Comparison of ENCODE assay signal across 12 mouse cellular contexts in genomic region chr3:152753920-152754764, GRCm38 (mm10). TPM values are rescaled to one million over a fixed set of nuclear protein-coding genes. Genes with fewer than 3 reads are reported as not detected.
DNase-seq lines count a peak whose midpoint lies in the region; ATAC-seq and TF ChIP-seq lines count a peak whose summit lies in the region.
"Had no signal": no experiment of that assay in that cellular context is flagged by ENCODE, and none has a peak within 500 bp of the region (broad histone marks: within the 10 kb centered on the region; RNA-seq: fewer than 3 reads in every experiment).

No protein-coding gene starts in this region.

- peaks cover 5% of the 10 kb centered on the region; the same call in 1 of the 2 replicates for H3K9me3 ChIP-seq in kidney, embryonic 16.5 days (ENCODE audit: low read length)
- no peaks in the 10 kb centered on the region; the same call in 1 of the 2 replicates for H3K9me3 ChIP-seq in forebrain, embryonic 12.5 days
- H3K9me3 ChIP-seq in liver, embryonic 16.5 days (replicated peaks; ENCODE audit: control insufficient read depth, low read length), result no peaks in the 10 kb centered on the region; the same call in 1 of the 2 replicates

- H3K36me3 ChIP-seq in kidney, adult 2 months (ENCODE audit: control insufficient read depth, insufficient read depth, low read length), result no peaks in the 10 kb centered on the region
- peaks cover 6% of the 10 kb centered on the region; the same call in 1 of the 2 replicates for H3K36me3 ChIP-seq in kidney, embryonic 16.5 days (ENCODE audit: insufficient read depth, low read length)
- H3K36me3 ChIP-seq in forebrain, embryonic 12.5 days (replicated peaks), result peaks cover 8% of the 10 kb centered on the region; the same call in 1 of the 2 replicates
- peaks cover 2% of the 10 kb centered on the region for H3K36me3 ChIP-seq in liver, embryonic 16.5 days (ENCODE audit: control insufficient read depth, insufficient read depth)

- H3K27me3 ChIP-seq in kidney, adult 2 months (replicated peaks; ENCODE audit: control insufficient read depth, insufficient read depth, low read length), result no peaks in the 10 kb centered on the region
- no peaks in the 10 kb centered on the region for H3K27me3 ChIP-seq in kidney, embryonic 16.5 days (ENCODE audit: insufficient read depth, low read length)
- no peaks in the 10 kb centered on the region for H3K27me3 ChIP-seq in forebrain, embryonic 12.5 days
- H3K27me3 ChIP-seq in liver, embryonic 16.5 days (ENCODE audit: control insufficient read depth, insufficient read depth, low read depth, low read length), result no peaks in the 10 kb centered on the region

- no peaks in the 10 kb centered on the region; the same call in 1 of the 2 replicates for H3K4me1 ChIP-seq in kidney, adult 2 months (ENCODE audit: control insufficient read depth, insufficient read depth, low read length)
- H3K4me1 ChIP-seq in kidney, embryonic 16.5 days (ENCODE audit: insufficient read depth, low read length), result 0 out of 2 replicates have a peak, but pooled peaks cover 3% of the 10 kb centered on the region
- H3K4me1 ChIP-seq in forebrain, embryonic 12.5 days, result peaks cover 21% of the 10 kb centered on the region
- H3K4me1 ChIP-seq in liver, embryonic 16.5 days (ENCODE audit: control insufficient read depth, low read depth, low read length), result peaks cover 64% of the 10 kb centered on the region

- no peak overlapping the region for H3K9ac ChIP-seq in kidney, embryonic 16.5 days (replicated peaks; ENCODE audit: low read length)
- no peak overlapping the region for H3K9ac ChIP-seq in forebrain, embryonic 12.5 days
- H3K9ac ChIP-seq in liver, embryonic 16.5 days (ENCODE audit: low read depth, low read length), result no peak overlapping the region

- WGBS in kidney, adult 2 months, result 70% methylated on average over 14 of the region's 14 CpGs
- WGBS in kidney, embryonic 16.5 days, result 85% methylated on average over 14 of the region's 14 CpGs
- WGBS in forebrain, embryonic 12.5 days, result 79% methylated on average over 14 of the region's 14 CpGs
- 77% methylated on average over 14 of the region's 14 CpGs for WGBS in liver, embryonic 16.5 days (ENCODE audit: insufficient replicate concordance)

- 0 out of 2 replicates have a peak, but pooled peaks have one; percentile 24 for TF ChIP-seq CTCF in kidney, adult 2 months (conservative IDR thresholded peaks at IDR 0.05; ENCODE audit: insufficient read depth, insufficient read length, low read depth, low read length)
- peak; percentile 50; the same call in 1 of the 2 replicates for TF ChIP-seq CTCF in brain, embryonic 14.5 days (IDR thresholded peaks at IDR 0.05; ENCODE audit: borderline replicate concordance, extremely low read depth, insufficient read depth, insufficient read length)

- no peak for ATAC-seq in kidney, embryonic 16.5 days (ENCODE audit: low FRiP score, low TSS enrichment)
- ATAC-seq in forebrain, embryonic 12.5 days (ENCODE audit: low FRiP score), result no peak
- ATAC-seq in liver, embryonic 16.5 days (ENCODE audit: low read depth), result no peak

- no peak overlapping the region for H3K27ac ChIP-seq in kidney, adult 2 months (ENCODE audit: insufficient read depth, low read depth, low read length)
- no peak overlapping the region for H3K27ac ChIP-seq in kidney, embryonic 16.5 days (ENCODE audit: low read length)
- peak overlapping the region; percentile 61 for H3K27ac ChIP-seq in forebrain, embryonic 12.5 days
- peak overlapping the region; percentile 3; the same call in 1 of the 2 replicates for H3K27ac ChIP-seq in liver, embryonic 16.5 days (ENCODE audit: low read length)

- no peak overlapping the region for H3K4me2 ChIP-seq in kidney, embryonic 16.5 days (replicated peaks; ENCODE audit: low read depth, low read length)
- no peak overlapping the region for H3K4me2 ChIP-seq in forebrain, embryonic 12.5 days
- no peak overlapping the region for H3K4me2 ChIP-seq in liver, embryonic 16.5 days (ENCODE audit: low read depth, low read length)

- DNase-seq in kidney, adult 2 months, result peak; percentile 62
- DNase-seq in brain, embryonic 14.5 days (ENCODE audit: low read depth), result peak; percentile 74
- no peak for DNase-seq in adrenal gland, postnatal 14 days
- DNase-seq in adipocyte (ENCODE audit: low spot score), result no peak
- DNase-seq in layer of hippocampus, adult 18-20 months (ENCODE audit: low spot score in 2 of 2), result no peak
- DNase-seq: heart, adult 18-20 months; kidney, adult 11 months; lung, postnatal 10 days had no signal

- no peak overlapping the region for H3K4me3 ChIP-seq in kidney, adult 2 months (ENCODE audit: insufficient read depth, low read depth, low read length)
- H3K4me3 ChIP-seq in kidney, embryonic 16.5 days (ENCODE audit: low read length), result no peak overlapping the region
- H3K4me3 ChIP-seq in forebrain, embryonic 12.5 days (replicated peaks), result no peak overlapping the region
- H3K4me3 ChIP-seq in liver, embryonic 16.5 days (ENCODE audit: low read depth, low read length), result no peak overlapping the region
- H3K4me3 ChIP-seq: erythroblast, embryonic 14.5 days had no signal

- no peak for TF ChIP-seq POLR2A in kidney, adult 2 months (IDR thresholded peaks at IDR 0.05; ENCODE audit: low read depth, low read length)
- TF ChIP-seq POLR2A in brain, embryonic 14.5 days (IDR thresholded peaks at IDR 0.05; ENCODE audit: borderline replicate concordance, extremely low read depth, insufficient read depth, insufficient read length, poor library complexity, severe bottlenecking), result no peak

RNA-seq across cellular contexts. Expression of gene Pigk, which starts 40.2 kb away (rescaled TPM):
- 13.4 and 14.9 TPM in 2 replicates for polyA plus RNA-seq in kidney, adult 2 months (2012; rRNA removed)
- 43.9 and 47.9 TPM in 2 replicates for polyA plus RNA-seq in kidney, embryonic 16.5 days (2015; fragmentation: Nextera tagmentation; extraction: Ambion mirVana)
- 12.9 and 17.0 TPM in 2 replicates for polyA plus RNA-seq in brain, embryonic 14.5 days (2012; rRNA removed)
- 32.5 and 34.1 TPM in 2 replicates for polyA plus RNA-seq in forebrain, embryonic 12.5 days (2016; fragmentation: Nextera tagmentation; extraction: Ambion mirVana)
- 20.1 and 22.1 TPM in 2 replicates for polyA plus RNA-seq in liver, embryonic 16.5 days (2015; fragmentation: Nextera tagmentation; extraction: Ambion mirVana)
- total RNA-seq in adrenal gland, postnatal 14 days (2021), result 46.9 and 56.1 TPM in 2 replicates
- total RNA-seq in layer of hippocampus, adult 18-20 months (2021), result 10 to 100 TPM; 44.1 to 50.4 TPM

Comparison
In these comparisons a context has a peak if more than half of its experiments do, and no peak if none do; other contexts are left out.
1. DNase-seq: peak in kidney, adult 2 months (single experiment) and brain, embryonic 14.5 days (single experiment); none in adrenal gland, postnatal 14 days (single experiment), adipocyte (single experiment) and layer of hippocampus, adult 18-20 months (0 of 2).
2. H3K27ac ChIP-seq: peak in forebrain, embryonic 12.5 days (single experiment) and liver, embryonic 16.5 days (single experiment); none in kidney, adult 2 months (single experiment) and kidney, embryonic 16.5 days (single experiment).